Mouse (Mus musculus) lung, embryonic 14.5 days (tissue): ENCODE measurements around the gene Mdn1. TPM values are rescaled to one million over a fixed set of nuclear protein-coding genes. Genes with fewer than 3 reads are reported as not detected.

Source experiments
- ATAC-seq: fragments of 200-750 bp; cut with Nextera tagmentation; 2 replicates; pipeline ENCODE4 v1.8.0; 2017; ENCODE audit warnings: mild to moderate bottlenecking, moderate TSS enrichment, moderate library complexity; ENCODE audit not compliant: insufficient read depth
- DNase-seq: peaks from one replicate; pipeline ENCODE4 v3.0.0-alpha.2; 2015
- H3K27ac ChIP-seq: fragments of 300-500 bp; sonication (generic); 2 replicates; pipeline ENCODE4 v1.5.1; 2014; ENCODE audit warnings: low read depth, mild to moderate bottlenecking, moderate library complexity
- H3K27me3 ChIP-seq: fragments of 300-500 bp; sonication (generic); 2 replicates; pipeline ENCODE4 v1.6.1; 2014; ENCODE audit warnings: low read length, control low read depth; ENCODE audit not compliant: insufficient read depth
- H3K36me3 ChIP-seq: fragments of 300-500 bp; sonication (generic); 2 replicates; pipeline ENCODE4 v1.6.1; 2014; ENCODE audit warnings: control low read depth; ENCODE audit not compliant: insufficient read depth
- H3K4me1 ChIP-seq: fragments of 300-500 bp; sonication (generic); 2 replicates; pipeline ENCODE4 v1.6.1; 2014; ENCODE audit warnings: antibody characterized with exemption, control low read depth; ENCODE audit not compliant: insufficient read depth
- H3K4me2 ChIP-seq: fragments of 300-500 bp; sonication (generic); 2 replicates; pipeline ENCODE4 v1.6.1; 2014; ENCODE audit warnings: mild to moderate bottlenecking
- H3K4me3 ChIP-seq: fragments of 300-500 bp; sonication (generic); 2 replicates; pipeline ENCODE4 v1.5.1; 2014; ENCODE audit warnings: low read depth, low read length
- H3K9ac ChIP-seq: fragments of 300-500 bp; sonication (generic); 2 replicates; pipeline ENCODE4 v1.6.1; 2014
- H3K9me3 ChIP-seq: fragments of 300-500 bp; sonication (generic); 2 replicates; pipeline ENCODE4 v1.6.1; 2016; ENCODE audit warnings: low read depth, low read length, control low read depth
- CTCF ChIP-seq: IDR thresholded peaks from 2 replicates; pipeline ENCODE4 v1.5.1; 2016; ENCODE audit warnings: antibody characterized with exemption, low read depth
- WGBS: fragments of 180-500 bp; shearing (Covaris S2); extraction: QIAGEN DNeasy Blood & Tissue Kit; methylation state at CpG from one replicate; pipeline ENCODE4 v1.1.7; 2014; 5-methylcytosine and 5-hydroxymethylcytosine counted together
- polyA plus RNA-seq: library from polyadenylated mRNA; unstranded; fragments of >200 nt; fragmentation: Nextera tagmentation; extraction: Ambion mirVana; gene quantifications from 2 replicates; pipeline ENCODE4 v1.2.1, GENCODE M21; 2014

Mdn1 gene
- polyA plus RNA-seq, 1 experiment from 2014 or later: 19.5 TPM

DNA sequence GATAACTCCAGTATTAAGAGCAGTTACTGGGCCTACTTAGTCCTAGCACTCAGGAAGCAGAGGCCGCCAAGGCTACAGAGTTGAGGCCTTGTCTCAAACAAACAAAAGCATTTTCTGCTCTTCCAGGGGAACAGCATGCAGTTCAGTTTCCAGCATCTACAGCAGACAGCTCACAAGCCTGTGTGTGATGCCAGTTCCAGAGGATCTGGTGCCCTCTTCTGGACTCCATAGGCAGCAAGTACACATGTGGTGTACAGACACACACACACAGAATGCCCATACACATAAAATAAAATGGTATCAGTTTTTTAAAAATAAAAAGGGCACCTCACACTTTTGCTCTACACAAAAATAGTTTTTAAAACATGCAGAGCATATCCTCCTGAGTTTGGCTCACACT lies 11.4 kb downstream of the Mdn1 start:
- H3K4me3 ChIP-seq: no peak overlapping the region
- H3K36me3 ChIP-seq: peaks cover 66% of the 10 kb centered on the region
- no peak for ATAC-seq
- H3K9ac ChIP-seq: no peak overlapping the region
- no peaks in the 10 kb centered on the region for H3K27me3 ChIP-seq
- H3K9me3 ChIP-seq: no peaks in the 10 kb centered on the region
- H3K4me2 ChIP-seq: no peak overlapping the region
- peak; percentile 23 for DNase-seq
- WGBS: 83% methylated on average over 1 of the region's 1 CpGs
- no peaks in the 10 kb centered on the region for H3K4me1 ChIP-seq
- H3K27ac ChIP-seq: no peak overlapping the region
- TF ChIP-seq CTCF: no peak

DNA sequence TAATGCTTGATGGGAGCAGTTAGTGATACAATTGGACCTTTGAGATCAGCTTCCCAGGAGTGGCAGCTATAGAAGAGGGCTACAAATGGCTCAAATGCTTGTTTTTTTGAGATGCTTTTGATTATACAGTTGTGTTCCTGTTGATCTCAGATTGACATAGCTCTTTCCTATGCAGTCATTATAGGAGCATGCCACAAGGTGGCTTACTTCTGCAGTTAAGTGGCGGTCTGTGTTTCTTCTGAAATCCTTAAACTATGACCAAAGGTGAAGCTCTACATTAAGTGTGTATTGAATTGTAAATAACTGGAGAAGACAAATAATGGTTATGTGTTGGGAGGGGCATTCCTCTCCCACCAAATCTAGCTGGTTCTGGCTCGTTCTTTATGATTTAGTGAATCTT lies 12.9 kb downstream of the Mdn1 start:
- no peaks in the 10 kb centered on the region for H3K9me3 ChIP-seq
- no peak overlapping the region for H3K9ac ChIP-seq
- H3K4me3 ChIP-seq: no peak overlapping the region
- no peak for DNase-seq
- no peak overlapping the region for H3K4me2 ChIP-seq
- ATAC-seq: no peak
- no peak overlapping the region for H3K27ac ChIP-seq
- H3K4me1 ChIP-seq: no peaks in the 10 kb centered on the region
- peak; percentile 29 for TF ChIP-seq CTCF
- 83% methylated on average over 2 of the region's 2 CpGs for WGBS
- no peaks in the 10 kb centered on the region for H3K27me3 ChIP-seq
- H3K36me3 ChIP-seq: peaks cover 69% of the 10 kb centered on the region

DNA sequence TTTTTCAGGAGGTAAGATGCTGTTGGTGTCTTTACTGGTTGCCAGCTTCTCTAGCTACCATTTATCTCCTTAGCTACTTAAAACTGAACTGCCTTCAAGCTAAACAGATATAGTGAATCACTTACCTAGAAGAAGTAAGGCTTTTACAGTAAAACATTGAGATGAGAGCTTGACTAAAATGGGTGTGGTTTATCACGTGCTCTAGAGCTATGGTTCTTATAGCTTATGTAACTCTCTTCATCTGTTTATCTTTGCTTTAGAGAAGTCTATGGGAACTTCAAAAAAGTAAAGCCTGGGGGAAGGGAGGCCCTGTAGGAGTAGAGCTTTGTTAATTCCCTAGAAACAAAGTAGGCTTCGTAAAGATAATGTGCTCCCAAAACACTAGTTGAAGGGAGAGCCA lies 17.1 kb downstream of the Mdn1 start:
- H3K36me3 ChIP-seq: peaks cover 79% of the 10 kb centered on the region
- H3K9me3 ChIP-seq: no peaks in the 10 kb centered on the region
- no peak overlapping the region for H3K4me2 ChIP-seq
- 83% methylated on average over 2 of the region's 2 CpGs for WGBS
- H3K27ac ChIP-seq: no peak overlapping the region
- no peak for TF ChIP-seq CTCF
- no peak overlapping the region for H3K4me3 ChIP-seq
- H3K27me3 ChIP-seq: no peaks in the 10 kb centered on the region
- DNase-seq: no peak
- no peak for ATAC-seq
- H3K4me1 ChIP-seq: no peaks in the 10 kb centered on the region
- H3K9ac ChIP-seq: no peak overlapping the region

DNA sequence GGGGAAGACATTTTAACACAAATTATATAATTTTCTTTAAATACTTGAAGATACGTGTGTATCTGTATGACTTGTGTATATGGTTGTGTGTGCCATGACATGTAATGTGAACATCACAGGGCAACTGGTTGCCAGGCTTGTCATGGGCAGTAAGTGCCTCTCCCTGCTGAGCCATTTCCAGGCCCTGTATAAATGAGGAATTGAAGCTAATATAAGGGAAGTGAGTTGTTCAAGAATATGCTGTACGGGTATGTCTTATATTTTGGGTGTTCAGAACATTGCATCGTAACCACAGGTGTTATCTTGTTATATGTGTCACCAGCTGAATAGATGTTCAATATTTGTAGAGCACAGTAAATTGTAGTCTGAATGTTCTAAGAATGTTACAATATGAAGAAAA lies 20.6 kb downstream of the Mdn1 start:
- H3K36me3 ChIP-seq: peaks cover 76% of the 10 kb centered on the region
- no peaks in the 10 kb centered on the region for H3K27me3 ChIP-seq
- H3K9me3 ChIP-seq: no peaks in the 10 kb centered on the region
- no peak for TF ChIP-seq CTCF
- H3K27ac ChIP-seq: no peak overlapping the region
- H3K4me3 ChIP-seq: no peak overlapping the region
- DNase-seq (no peak), ATAC-seq (no peak)
- no peak overlapping the region for H3K9ac ChIP-seq
- H3K4me2 ChIP-seq: no peak overlapping the region
- 96% methylated on average over 3 of the region's 3 CpGs for WGBS
- no peaks in the 10 kb centered on the region for H3K4me1 ChIP-seq

DNA sequence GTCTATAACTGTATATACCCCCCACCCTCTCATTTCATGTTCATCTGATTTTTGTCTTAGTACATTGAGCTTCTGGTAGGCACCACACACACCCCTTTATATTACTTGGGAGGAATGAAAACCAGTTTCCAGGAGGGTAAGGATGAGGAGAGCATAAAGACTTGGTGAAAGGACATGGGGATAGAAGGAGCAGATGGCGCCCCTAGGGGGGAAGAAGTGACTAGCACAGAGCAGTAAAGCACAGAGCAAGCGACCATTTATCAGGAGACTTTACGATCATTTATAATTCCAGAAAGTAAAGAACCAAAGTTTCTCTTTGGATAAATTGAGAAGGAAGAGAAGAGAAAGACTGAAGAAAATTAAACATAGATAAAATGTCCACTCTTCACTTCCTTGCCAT lies 23.9 kb downstream of the Mdn1 start:
- no peaks in the 10 kb centered on the region for H3K4me1 ChIP-seq
- H3K9me3 ChIP-seq: no peaks in the 10 kb centered on the region
- H3K4me2 ChIP-seq: no peak overlapping the region
- 74% methylated on average over 3 of the region's 3 CpGs for WGBS
- H3K9ac ChIP-seq: no peak overlapping the region
- H3K4me3 ChIP-seq: no peak overlapping the region
- H3K36me3 ChIP-seq: peaks cover 77% of the 10 kb centered on the region
- no peaks in the 10 kb centered on the region for H3K27me3 ChIP-seq
- DNase-seq (no peak), ATAC-seq (no peak)
- TF ChIP-seq CTCF: peak; percentile 41
- no peak overlapping the region for H3K27ac ChIP-seq

DNA sequence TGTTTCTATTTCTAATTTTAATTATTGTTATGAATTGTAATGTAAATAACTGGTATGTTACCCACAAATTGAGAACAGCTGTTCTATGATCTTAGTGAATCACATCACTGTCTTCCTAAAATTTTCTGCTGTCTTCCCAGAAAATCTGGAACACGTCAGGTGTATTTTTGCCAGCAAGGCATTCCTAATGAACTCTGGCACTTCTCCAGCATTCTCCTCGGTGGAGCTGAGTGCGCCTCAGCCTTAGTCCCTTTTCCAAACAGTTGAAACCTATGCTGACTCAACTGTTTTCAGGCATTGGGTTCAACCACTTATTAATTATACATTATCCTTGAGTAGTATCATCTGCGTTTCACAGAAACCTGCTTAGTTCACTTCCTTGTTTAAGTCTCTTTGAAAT lies 25.6 kb downstream of the Mdn1 start:
- 0 out of 2 replicates have a peak overlapping the region, but pooled peaks have one; percentile 4 for H3K4me2 ChIP-seq
- H3K4me1 ChIP-seq: no peaks in the 10 kb centered on the region
- ATAC-seq (peak; percentile 65; the same call in 1 of the 2 replicates), DNase-seq (peak; percentile 63)
- no peak for TF ChIP-seq CTCF
- no peaks in the 10 kb centered on the region for H3K9me3 ChIP-seq
- H3K27me3 ChIP-seq: no peaks in the 10 kb centered on the region
- WGBS: 33% methylated on average over 4 of the region's 4 CpGs
- H3K27ac ChIP-seq: no peak overlapping the region
- H3K36me3 ChIP-seq: peaks cover 75% of the 10 kb centered on the region
- no peak overlapping the region for H3K4me3 ChIP-seq
- H3K9ac ChIP-seq: no peak overlapping the region

DNA sequence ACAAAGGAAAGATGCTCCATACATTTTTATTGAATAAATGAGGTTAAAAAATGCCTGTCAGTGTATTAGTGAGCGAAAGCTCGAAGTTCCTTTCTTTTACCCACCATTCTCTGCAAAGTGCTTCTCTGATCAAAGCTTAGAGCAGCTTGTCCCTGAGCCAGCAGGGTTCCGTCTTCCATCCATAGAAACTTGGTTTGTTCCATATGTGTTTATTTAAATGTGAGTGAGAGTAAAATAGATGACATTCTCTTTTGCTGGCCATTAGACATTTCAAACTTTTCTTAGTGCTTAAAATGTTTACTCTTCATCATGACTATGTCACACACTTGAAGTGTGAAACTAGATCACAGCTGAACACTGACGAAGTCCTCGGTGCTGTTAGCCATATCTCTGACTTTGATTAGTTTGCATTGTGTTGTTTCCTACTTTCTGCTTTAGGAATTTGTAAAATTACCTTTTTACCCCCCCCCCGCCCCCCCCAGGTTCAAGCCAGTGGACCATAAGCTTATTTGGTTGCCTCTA lies 26.2 kb downstream of the Mdn1 start:
- Histone ChIP-seq H3K4me1 (no peaks in the 10 kb centered on the region), H3K4me2 (peak overlapping the region; percentile 4; the same call in 1 of the 2 replicates), H3K4me3 (no peak overlapping the region), H3K36me3 (peaks cover 74% of the 10 kb centered on the region), H3K9me3 (no peaks in the 10 kb centered on the region), H3K9ac (no peak overlapping the region), H3K27ac (no peak overlapping the region), H3K27me3 (no peaks in the 10 kb centered on the region)
- WGBS: 38% methylated on average over 6 of the region's 6 CpGs
- ATAC-seq (peak; percentile 89), DNase-seq (peak; percentile 83)
- no peak for TF ChIP-seq CTCF

DNA sequence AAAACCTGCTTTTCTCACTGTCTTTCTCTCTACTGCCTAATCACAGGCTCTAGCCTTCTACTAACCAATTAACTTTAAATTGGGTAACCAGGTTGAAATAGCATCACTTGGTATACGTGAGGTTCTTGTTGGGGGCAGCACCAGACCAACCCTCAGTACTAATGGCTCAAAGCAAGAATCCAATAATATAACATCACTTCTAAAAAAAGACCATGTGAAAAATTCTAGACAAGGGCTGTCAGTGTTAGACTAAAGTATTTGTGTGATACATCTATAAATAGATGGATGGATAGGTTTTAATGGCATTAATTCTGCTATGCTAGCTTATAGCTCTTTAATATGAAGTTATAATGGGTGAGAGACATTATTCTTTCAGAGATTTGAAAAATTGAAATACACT lies 60.8 kb downstream of the Mdn1 start:
- peaks cover 80% of the 10 kb centered on the region for H3K36me3 ChIP-seq
- no peak for DNase-seq
- WGBS: 85% methylated on average over 1 of the region's 1 CpGs
- no peak overlapping the region for H3K4me3 ChIP-seq
- no peak for ATAC-seq
- no peak overlapping the region for H3K9ac ChIP-seq
- no peaks in the 10 kb centered on the region for H3K4me1 ChIP-seq
- no peaks in the 10 kb centered on the region for H3K27me3 ChIP-seq
- H3K27ac ChIP-seq: no peak overlapping the region
- no peak for TF ChIP-seq CTCF
- H3K4me2 ChIP-seq: no peak overlapping the region
- no peaks in the 10 kb centered on the region for H3K9me3 ChIP-seq
